Mouse (Mus musculus): ENCODE measurements around the gene Mlh3. TPM values are rescaled to one million over a fixed set of nuclear protein-coding genes. Genes with fewer than 3 reads are reported as not detected.
"Not testable (repeated sequence)": the region's sequence is repeated elsewhere in the genome, so short reads cannot be mapped to it uniquely, and the experiment has no call there.

Gene Mlh3
- polyA plus RNA-seq, 1 experiment from 2014 or later: 8.8 TPM

GRCm38 (mm10) chr12:85289157-85290000 is 19.0 kb upstream of the Mlh3 start:
- Histone ChIP-seq H3K4me1 (ENCODE audit: insufficient read depth) (0 out of 2 replicates have a peak, but pooled peaks cover 7% of the 10 kb centered on the region), H3K27ac (ENCODE audit: low read depth) (0 out of 2 replicates have a peak overlapping the region, but pooled peaks have one; percentile 36), H3K27me3 (ENCODE audit: insufficient read depth, low read length) (no peaks in the 10 kb centered on the region), H3K9ac (no peak overlapping the region), H3K9me3 (ENCODE audit: low read depth, low read length) (peaks cover 7% of the 10 kb centered on the region; the same call in 1 of the 2 replicates), H3K4me2 (peak overlapping the region; percentile 83), H3K4me3 (ENCODE audit: low read depth, low read length) (peak overlapping the region; percentile 48; the same call in 1 of the 2 replicates), H3K36me3 (ENCODE audit: insufficient read depth) (no peaks in the 10 kb centered on the region)
- peak; percentile 68 for DNase-seq
- 47% methylated on average over 24 of the region's 24 CpGs for WGBS
- no peak for TF ChIP-seq CTCF (IDR thresholded peaks at IDR 0.05; ENCODE audit: low read depth)
- ATAC-seq (ENCODE audit: insufficient read depth): peak; percentile 9; the same call in 1 of the 2 replicates

GRCm38 (mm10) chr12:85288486-85289156 is 18.2 kb upstream of the Mlh3 start, which contains the start of gene Zc2hc1c:
Zc2hc1c (plus strand) TSS chr12:85288591.
- TF ChIP-seq CTCF (IDR thresholded peaks at IDR 0.05; ENCODE audit: low read depth): no peak
- WGBS: 3% methylated on average over 31 of the region's 31 CpGs

GRCm38 (mm10) chr12:85287809-85288485 is 17.5 kb upstream of the Mlh3 start, which contains the start of gene Acyp1:
Acyp1 (minus strand) TSS chr12:85288438.
- 7% methylated on average over 21 of the region's 21 CpGs for WGBS
- Histone ChIP-seq H3K4me1 (ENCODE audit: insufficient read depth) (0 out of 2 replicates have a peak, but pooled peaks cover 7% of the 10 kb centered on the region), H3K27ac (ENCODE audit: low read depth) (peak within 1 kb of the TSS; percentile 58), H3K4me3 (ENCODE audit: low read depth, low read length) (peak within 1 kb of the TSS; percentile 48), H3K9me3 (ENCODE audit: low read depth, low read length) (no peaks in the 10 kb centered on the region), H3K4me2 (peak within 1 kb of the TSS; percentile 83), H3K36me3 (ENCODE audit: insufficient read depth) (no peaks in the 10 kb centered on the region), H3K27me3 (ENCODE audit: insufficient read depth, low read length) (no peaks in the 10 kb centered on the region), H3K9ac (peak within 1 kb of the TSS; percentile 64)
- TF ChIP-seq CTCF (IDR thresholded peaks at IDR 0.05; ENCODE audit: low read depth): no peak
- DNase-seq (peak; percentile 56), ATAC-seq (ENCODE audit: insufficient read depth) (peak; percentile 77)

More at GRCm38 (mm10) chr12:85288486-85289156, 18.2 kb upstream of the Mlh3 start, which contains the start of gene Zc2hc1c:
- peak; percentile 89 for ATAC-seq (ENCODE audit: insufficient read depth)
- Histone ChIP-seq H3K9me3 (ENCODE audit: low read depth, low read length) (no peaks in the 10 kb centered on the region; the same call in 1 of the 2 replicates), H3K4me2 (peak within 1 kb of the TSS; percentile 83), H3K36me3 (ENCODE audit: insufficient read depth) (no peaks in the 10 kb centered on the region), H3K27me3 (ENCODE audit: insufficient read depth, low read length) (no peaks in the 10 kb centered on the region), H3K9ac (peak within 1 kb of the TSS; percentile 64), H3K4me1 (ENCODE audit: insufficient read depth) (0 out of 2 replicates have a peak, but pooled peaks cover 7% of the 10 kb centered on the region), H3K27ac (ENCODE audit: low read depth) (peak within 1 kb of the TSS; percentile 58), H3K4me3 (ENCODE audit: low read depth, low read length) (peak within 1 kb of the TSS; percentile 48)
- peak; percentile 95 for DNase-seq

GRCm38 (mm10) chr12:85286941-85287340 is 16.5 kb upstream of the Mlh3 start:
- Histone ChIP-seq H3K4me1 (ENCODE audit: insufficient read depth) (0 out of 2 replicates have a peak, but pooled peaks cover 7% of the 10 kb centered on the region), H3K36me3 (ENCODE audit: insufficient read depth) (no peaks in the 10 kb centered on the region), H3K9me3 (ENCODE audit: low read depth, low read length) (no peaks in the 10 kb centered on the region), H3K27me3 (ENCODE audit: insufficient read depth, low read length) (no peaks in the 10 kb centered on the region), H3K9ac (no peak overlapping the region), H3K4me3 (ENCODE audit: low read depth, low read length) (no peak overlapping the region), H3K27ac (ENCODE audit: low read depth) (no peak overlapping the region), H3K4me2 (no peak overlapping the region)
- ATAC-seq (ENCODE audit: insufficient read depth) (no peak), DNase-seq (peak; percentile 60)
- 24% methylated on average over 3 of the region's 5 CpGs for WGBS
- TF ChIP-seq CTCF (IDR thresholded peaks at IDR 0.05; ENCODE audit: low read depth): peak; percentile 62

- H3K9ac ChIP-seq: no peak overlapping the region
- H3K4me1 ChIP-seq (ENCODE audit: insufficient read depth): 0 out of 2 replicates have a peak, but pooled peaks cover 7% of the 10 kb centered on the region
- H3K9me3 ChIP-seq (ENCODE audit: low read depth, low read length): no peaks in the 10 kb centered on the region
- H3K27me3 ChIP-seq (ENCODE audit: insufficient read depth, low read length): no peaks in the 10 kb centered on the region
- DNase-seq: no peak
- no peak overlapping the region for H3K4me2 ChIP-seq
- WGBS: 82% methylated on average over 4 of the region's 4 CpGs
- no peak for TF ChIP-seq CTCF (IDR thresholded peaks at IDR 0.05; ENCODE audit: low read depth)
- no peak overlapping the region for H3K4me3 ChIP-seq (ENCODE audit: low read depth, low read length)
- H3K36me3 ChIP-seq (ENCODE audit: insufficient read depth): no peaks in the 10 kb centered on the region
- no peak overlapping the region for H3K27ac ChIP-seq (ENCODE audit: low read depth)
- no peak for ATAC-seq (ENCODE audit: insufficient read depth)
Measured at GRCm38 (mm10) chr12:85284996-85285395, 14.6 kb upstream of the Mlh3 start.

- no peak for DNase-seq
- Histone ChIP-seq H3K9me3 (ENCODE audit: low read depth, low read length) (no peaks in the 10 kb centered on the region), H3K4me3 (ENCODE audit: low read depth, low read length) (no peak overlapping the region), H3K36me3 (ENCODE audit: insufficient read depth) (no peaks in the 10 kb centered on the region), H3K9ac (no peak overlapping the region), H3K27ac (ENCODE audit: low read depth) (no peak overlapping the region), H3K4me1 (ENCODE audit: insufficient read depth) (peaks cover 10% of the 10 kb centered on the region; the same call in 1 of the 2 replicates), H3K4me2 (no peak overlapping the region), H3K27me3 (ENCODE audit: insufficient read depth, low read length) (no peaks in the 10 kb centered on the region)
- 74% methylated on average over 8 of the region's 8 CpGs for WGBS
- TF ChIP-seq CTCF (IDR thresholded peaks at IDR 0.05; ENCODE audit: low read depth): no peak
- no peak for ATAC-seq (ENCODE audit: insufficient read depth)
Measured at GRCm38 (mm10) chr12:85284331-85284730, 13.9 kb upstream of the Mlh3 start.

GRCm38 (mm10) chr12:85281756-85282155 is 11.4 kb upstream of the Mlh3 start:
- H3K9me3 ChIP-seq (ENCODE audit: low read depth, low read length); H3K27me3 ChIP-seq (ENCODE audit: insufficient read depth, low read length); ATAC-seq (ENCODE audit: insufficient read depth); H3K4me3 ChIP-seq (ENCODE audit: low read depth, low read length); DNase-seq; H3K4me1 ChIP-seq (ENCODE audit: insufficient read depth); H3K36me3 ChIP-seq (ENCODE audit: insufficient read depth); H3K27ac ChIP-seq (ENCODE audit: low read depth); H3K9ac ChIP-seq; H3K4me2 ChIP-seq: not testable (repeated sequence)
- 93% methylated on average over 1 of the region's 4 CpGs for WGBS

All from lung, embryonic 14.5 days (tissue).